Mouse (Mus musculus): ENCODE measurements around the gene Fbxo41.

GRCm38 (mm10) chr6:85423836-85424379 lies 78.9 kb downstream of the Fbxo41 start, which contains the start of gene Noto:
- TF ChIP-seq GATA1 (IDR thresholded peaks at IDR 0.05; ENCODE audit: borderline replicate concordance, low read length) = no peak
- no peak for TF ChIP-seq FLI1 (IDR thresholded peaks at IDR 0.05; ENCODE audit: low read length)

All from megakaryocyte, embryonic 14.5 days (primary cell).